Mouse (Mus musculus) kidney, adult 2 months (tissue): ENCODE data around the gene Ergic1. TPM values are rescaled to one million over a fixed set of nuclear protein-coding genes. Genes with fewer than 3 reads are reported as not detected.
A peak's percentile ranks its signal among the peaks of the same experiment; 100 is the strongest.

Source experiments
- DNase-seq: peaks from one replicate; pipeline ENCODE4 v3.0.0; 2021
- H3K27ac ChIP-seq: fragments of 200-500 bp; 2 replicates; pipeline ENCODE4 v1.5.1; 2012; ENCODE audit warnings: low read depth, low read length, control low read depth, inconsistent platforms; ENCODE audit not compliant: insufficient read depth
- H3K27me3 ChIP-seq: fragments of 200-500 bp; replicated peaks from 2 replicates; pipeline ENCODE4 v1.6.1; 2012; ENCODE audit warnings: mild to moderate bottlenecking, moderate library complexity, low read length, inconsistent platforms; ENCODE audit not compliant: control insufficient read depth, insufficient read depth
- H3K36me3 ChIP-seq: fragments of 200-500 bp; 2 replicates; pipeline ENCODE4 v1.6.1; 2012; ENCODE audit warnings: mild to moderate bottlenecking, moderate library complexity, low read length, inconsistent platforms; ENCODE audit not compliant: control insufficient read depth, insufficient read depth
- H3K4me1 ChIP-seq: fragments of 200-500 bp; 2 replicates; pipeline ENCODE4 v1.6.1; 2011; ENCODE audit warnings: low read length; ENCODE audit not compliant: control insufficient read depth, insufficient read depth
- H3K4me3 ChIP-seq: fragments of 200-500 bp; 2 replicates; pipeline ENCODE4 v1.5.1; 2011; ENCODE audit warnings: mild to moderate bottlenecking, low read depth, low read length, control low read depth; ENCODE audit not compliant: insufficient read depth
- CTCF ChIP-seq: fragments of 200-500 bp; conservative IDR thresholded peaks from 2 replicates; pipeline ENCODE4 v1.5.1; 2011; ENCODE audit warnings: low read depth, mild to moderate bottlenecking, control low read depth, low read length, moderate library complexity, mixed read lengths; ENCODE audit not compliant: insufficient read depth, insufficient read length
- POLR2A ChIP-seq: fragments of 200-500 bp; IDR thresholded peaks from one replicate; pipeline ENCODE4 v1.6.1; 2011; ENCODE audit warnings: low read depth, low read length, control low read depth
- WGBS: fragments of 180-500 bp; shearing (Covaris S2); methylation state at CpG from one replicate; pipeline ENCODE4 v1.1.7; 2018; 5-methylcytosine and 5-hydroxymethylcytosine counted together
- polyA plus RNA-seq: library from polyadenylated mRNA; depleted of rRNA; stranded (reverse); fragments of >200 nt; gene quantifications from 2 replicates; pipeline ENCODE4 v1.2.3, GENCODE M21; 2012; rRNA removed

Gene Ergic1
- polyA plus RNA-seq, result 131 and 141 TPM in 2 replicates

DNA sequence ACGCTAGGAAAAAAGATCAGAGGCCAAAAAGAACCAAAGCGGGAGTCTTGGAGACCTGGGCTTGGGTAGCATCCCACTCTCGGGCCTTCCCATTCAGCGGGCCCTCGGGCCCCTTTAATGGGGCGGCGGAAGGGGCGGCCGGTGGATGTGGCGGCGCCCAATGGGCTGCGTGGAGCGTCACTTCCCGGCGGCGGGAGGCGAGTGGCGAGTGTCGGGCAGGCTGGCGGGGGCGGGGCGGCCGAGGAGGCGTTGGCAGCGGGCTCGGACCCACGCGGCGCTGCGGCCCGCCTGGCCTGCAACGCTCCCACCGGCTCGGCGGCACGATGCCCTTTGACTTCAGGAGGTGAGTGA, at the start of gene Ergic1:
TSS of gene Ergic1 (plus strand) at position 200 of the 351 bp plus-strand sequence.
- Histone ChIP-seq H3K27ac (peak within 1 kb of the TSS; percentile 65), H3K36me3 (no peaks in the 10 kb centered on the region), H3K27me3 (no peaks in the 10 kb centered on the region), H3K4me3 (peak within 1 kb of the TSS; percentile 80), H3K4me1 (peaks cover 16% of the 10 kb centered on the region)
- TF ChIP-seq POLR2A (no peak), CTCF (no peak)
- peak; percentile 95 for DNase-seq
- under 1% methylated on average over 36 of the region's 36 CpGs for WGBS

DNA sequence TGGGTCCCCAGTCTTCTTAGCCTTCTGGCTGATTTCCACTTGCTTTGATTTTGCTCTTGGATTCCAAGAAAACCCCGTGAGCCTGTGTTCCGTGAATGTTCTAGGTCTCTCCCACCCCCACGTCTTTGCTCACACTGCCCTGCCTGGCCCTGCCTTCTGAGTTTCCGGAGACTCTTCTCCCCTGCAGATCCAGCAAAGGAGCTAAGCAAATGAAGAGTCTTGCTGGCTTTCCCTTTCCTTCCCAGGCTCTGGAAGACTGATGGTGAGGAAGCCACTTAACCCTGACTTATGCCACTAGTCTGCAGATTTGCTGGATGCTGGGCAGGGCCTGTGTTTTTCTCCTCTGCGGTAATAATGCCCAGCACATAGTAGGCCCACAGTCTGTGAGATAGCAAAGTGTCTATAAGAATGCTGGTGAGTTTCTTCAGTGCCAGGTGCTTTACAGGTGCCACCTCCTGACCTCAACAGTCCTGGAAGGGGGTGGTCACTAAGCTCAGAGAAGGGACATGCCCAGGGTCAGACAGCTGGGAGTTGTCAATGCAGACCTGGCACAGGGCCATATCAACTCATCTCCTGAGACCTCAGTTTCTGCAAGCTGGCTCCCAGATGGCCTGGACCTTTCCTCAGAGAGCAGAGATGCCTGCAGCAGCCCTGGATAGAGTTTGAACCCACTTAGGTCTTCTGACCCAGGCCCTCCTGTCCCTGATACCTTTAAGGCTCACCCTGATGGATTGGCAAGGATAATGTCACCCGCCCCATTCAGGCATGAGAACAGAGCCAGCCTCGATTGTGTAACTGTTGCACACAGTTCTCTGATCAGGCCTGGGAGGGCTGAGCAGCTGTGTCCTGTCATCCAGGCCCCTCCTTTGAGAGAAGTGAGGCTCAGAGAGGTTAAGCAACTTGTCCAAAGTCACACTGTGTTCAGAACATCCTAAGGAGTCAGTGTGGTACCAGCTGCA, 49.2 kb upstream of the Ergic1 start:
- Histone ChIP-seq H3K4me3 (no peak overlapping the region), H3K27me3 (no peaks in the 10 kb centered on the region), H3K4me1 (no peaks in the 10 kb centered on the region; the same call in 1 of the 2 replicates), H3K36me3 (no peaks in the 10 kb centered on the region; the same call in 1 of the 2 replicates), H3K27ac (no peak overlapping the region)
- WGBS, result 59% methylated on average over 7 of the region's 7 CpGs
- peak; percentile 60 for DNase-seq
- no peak for TF ChIP-seq POLR2A
- TF ChIP-seq CTCF, result no peak

DNA sequence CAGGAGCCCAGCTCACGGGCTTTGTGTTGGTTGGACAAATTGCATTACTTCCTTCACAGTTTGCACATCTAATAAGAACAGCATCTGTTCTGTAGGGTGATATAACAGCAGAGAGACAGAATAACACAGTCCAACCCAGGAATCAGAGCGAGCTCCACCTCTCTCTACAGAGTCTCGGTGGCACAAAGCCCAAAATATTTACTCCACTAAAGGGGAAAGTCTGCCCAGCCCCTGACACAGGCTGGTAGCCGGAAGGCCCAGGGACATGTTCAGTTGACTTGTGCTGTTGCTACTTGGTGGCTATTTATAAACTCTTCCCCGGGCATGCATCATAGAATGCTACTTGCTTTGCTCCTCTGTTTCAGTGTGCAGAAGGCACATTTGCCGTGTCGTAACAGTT, 48.3 kb upstream of the Ergic1 start:
- Histone ChIP-seq H3K4me3 (no peak overlapping the region), H3K36me3 (no peaks in the 10 kb centered on the region), H3K27ac (no peak overlapping the region), H3K4me1 (no peaks in the 10 kb centered on the region; the same call in 1 of the 2 replicates), H3K27me3 (no peaks in the 10 kb centered on the region)
- no peak for DNase-seq
- WGBS, result 52% methylated on average over 7 of the region's 7 CpGs
- TF ChIP-seq POLR2A (no peak), CTCF (no peak)

DNA sequence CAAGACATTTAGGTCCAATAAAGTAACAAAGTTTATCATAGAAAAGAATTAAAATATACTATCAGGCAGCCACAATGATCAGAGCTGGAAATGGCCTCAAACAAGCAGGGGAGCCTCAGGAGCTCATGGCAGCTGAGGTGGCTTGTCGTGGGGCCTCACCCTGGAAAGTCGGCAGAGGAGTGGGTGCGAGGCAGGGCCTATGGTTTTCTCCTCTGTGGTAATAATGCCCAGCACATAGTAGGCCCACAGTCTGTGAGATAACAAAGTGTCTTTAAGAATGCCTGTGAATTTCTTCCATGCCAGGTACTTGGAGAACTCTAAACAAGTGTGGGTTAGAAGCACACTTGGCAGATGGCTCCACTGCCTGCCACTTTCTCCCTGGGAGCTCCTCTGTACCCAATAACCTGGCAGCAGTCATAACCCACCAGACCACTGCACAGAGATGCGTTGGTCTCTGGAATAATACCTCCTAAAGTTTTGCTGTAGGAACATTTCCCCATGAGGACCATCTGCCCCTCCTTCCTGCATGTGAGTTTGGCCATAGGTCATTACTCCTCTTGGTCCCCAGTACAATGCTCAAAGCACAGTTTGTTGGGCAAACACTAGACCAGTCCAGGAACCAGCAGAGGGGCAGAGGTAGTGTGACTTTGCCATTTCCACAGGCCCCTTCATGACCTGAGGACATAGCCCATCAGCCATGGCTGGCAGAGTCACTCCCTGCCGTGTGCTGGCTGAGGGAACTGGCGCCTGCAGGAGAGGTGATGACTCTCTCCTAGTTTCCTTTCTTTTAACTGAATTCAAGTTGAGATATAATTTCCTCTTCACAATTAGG, 47.6 kb upstream of the Ergic1 start:
- H3K4me3 ChIP-seq, result no peak overlapping the region
- no peak overlapping the region for H3K27ac ChIP-seq
- H3K4me1 ChIP-seq, result no peaks in the 10 kb centered on the region; the same call in 1 of the 2 replicates
- H3K27me3 ChIP-seq, result no peaks in the 10 kb centered on the region
- H3K36me3 ChIP-seq, result no peaks in the 10 kb centered on the region
- 85% methylated on average over 6 of the region's 6 CpGs for WGBS
- no peak for TF ChIP-seq POLR2A
- TF ChIP-seq CTCF, result no peak
- DNase-seq, result no peak

DNA sequence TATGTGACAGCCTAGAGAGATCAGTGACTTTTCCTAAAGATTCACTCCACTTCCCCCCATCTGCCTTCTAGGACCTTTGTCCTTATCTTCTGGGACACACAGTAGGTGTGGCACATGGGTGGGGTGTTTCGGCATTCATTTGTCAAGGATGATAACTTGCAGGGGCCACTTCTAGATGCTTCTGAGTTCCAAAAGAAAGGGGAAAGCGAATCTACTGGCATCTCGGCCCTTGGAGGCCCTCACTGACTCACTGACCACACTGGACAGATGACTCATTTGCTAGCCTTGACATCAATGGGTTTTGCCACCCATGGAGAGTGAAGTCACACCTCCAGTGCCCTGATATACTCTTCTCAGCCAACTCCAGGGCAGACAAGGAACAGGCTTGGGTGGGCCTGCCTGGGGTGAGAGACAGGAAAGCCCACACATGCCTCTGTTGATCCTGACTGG, 46.7 kb upstream of the Ergic1 start:
- no peak for DNase-seq
- no peaks in the 10 kb centered on the region for H3K36me3 ChIP-seq
- 81% methylated on average over 3 of the region's 3 CpGs for WGBS
- no peak overlapping the region for H3K27ac ChIP-seq
- TF ChIP-seq POLR2A, result no peak
- TF ChIP-seq CTCF, result no peak
- H3K27me3 ChIP-seq, result no peaks in the 10 kb centered on the region
- no peaks in the 10 kb centered on the region for H3K4me1 ChIP-seq
- no peak overlapping the region for H3K4me3 ChIP-seq

DNA sequence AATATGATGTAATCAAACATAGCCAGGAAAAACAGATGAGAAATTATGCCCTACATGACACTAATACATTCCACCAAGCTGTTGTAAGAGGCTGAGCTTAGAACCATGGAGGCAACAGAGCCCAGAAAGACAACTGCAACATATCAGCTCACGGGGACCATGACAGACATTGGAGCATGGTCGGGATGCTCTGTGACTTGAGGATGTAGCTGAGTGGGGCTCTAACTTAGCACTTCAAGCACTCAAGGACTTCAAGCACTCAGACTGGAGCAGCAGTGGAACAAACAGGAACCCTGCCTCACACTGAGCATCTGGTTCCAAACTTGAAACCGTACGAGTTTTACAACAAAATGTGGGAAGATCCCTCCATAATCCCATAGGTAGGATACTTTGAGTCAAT, 45.6 kb upstream of the Ergic1 start:
- no peak overlapping the region for H3K27ac ChIP-seq
- H3K4me1 ChIP-seq, result no peaks in the 10 kb centered on the region
- no peaks in the 10 kb centered on the region for H3K36me3 ChIP-seq
- no peak overlapping the region for H3K4me3 ChIP-seq
- WGBS, result 90% methylated on average over 4 of the region's 4 CpGs
- no peak for TF ChIP-seq POLR2A
- no peak for TF ChIP-seq CTCF
- no peak for DNase-seq
- H3K27me3 ChIP-seq, result no peaks in the 10 kb centered on the region
